Mouse (Mus musculus) 416B (cell line): ENCODE data around the gene Milr1.
A peak's percentile ranks its signal among the peaks of the same experiment; 100 is the strongest.
"Not testable (repeated sequence)": the region's sequence is repeated elsewhere in the genome, so short reads cannot be mapped to it uniquely, and the experiment has no call there.

Experiments used
- DNase-seq: peaks from one replicate; pipeline ENCODE4 v3.0.0; 2011; ENCODE audit warnings: low read depth

Milr1 gene

DNA sequence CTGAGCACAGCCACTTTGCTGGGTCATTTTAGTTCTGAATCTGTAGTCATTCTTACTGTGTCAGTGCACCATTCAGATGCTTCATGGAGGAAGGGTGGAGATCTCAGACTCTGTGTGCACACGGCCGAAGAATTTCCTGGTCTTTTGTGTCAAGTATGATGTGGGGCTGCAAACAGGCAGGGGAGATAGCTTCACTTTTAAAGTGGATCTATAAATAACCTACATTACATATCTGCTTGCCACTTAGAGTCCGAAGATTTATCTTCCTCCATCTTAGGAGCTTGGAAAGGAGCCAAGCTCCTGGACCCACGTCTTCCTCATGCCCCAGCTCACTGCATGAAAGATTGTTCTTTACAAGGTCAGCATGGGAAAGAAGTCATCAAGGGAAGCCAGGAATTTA lies 20.3 kb upstream of the Milr1 start:
- DNase-seq = peak; percentile 55

DNA sequence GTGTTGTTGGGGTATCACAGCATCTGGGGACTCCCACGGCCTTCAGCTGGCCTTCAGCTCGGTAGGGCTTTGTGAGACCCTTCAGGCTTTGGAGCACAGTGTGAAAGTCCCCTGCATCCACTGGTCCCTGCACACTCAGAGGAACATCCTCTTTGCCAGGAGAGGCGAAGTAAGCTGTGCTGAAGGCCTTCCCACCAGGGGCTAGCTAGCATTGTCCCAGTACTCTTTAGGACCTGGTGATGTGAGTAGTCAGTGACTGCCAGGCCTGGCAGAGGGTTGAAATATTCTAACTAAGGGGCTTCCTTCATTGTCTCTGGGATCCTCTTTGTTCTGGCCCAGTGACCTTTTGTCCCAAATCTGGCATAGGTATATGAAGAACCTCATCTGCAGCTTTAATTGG lies 14.4 kb upstream of the Milr1 start:
- no peak for DNase-seq

DNA sequence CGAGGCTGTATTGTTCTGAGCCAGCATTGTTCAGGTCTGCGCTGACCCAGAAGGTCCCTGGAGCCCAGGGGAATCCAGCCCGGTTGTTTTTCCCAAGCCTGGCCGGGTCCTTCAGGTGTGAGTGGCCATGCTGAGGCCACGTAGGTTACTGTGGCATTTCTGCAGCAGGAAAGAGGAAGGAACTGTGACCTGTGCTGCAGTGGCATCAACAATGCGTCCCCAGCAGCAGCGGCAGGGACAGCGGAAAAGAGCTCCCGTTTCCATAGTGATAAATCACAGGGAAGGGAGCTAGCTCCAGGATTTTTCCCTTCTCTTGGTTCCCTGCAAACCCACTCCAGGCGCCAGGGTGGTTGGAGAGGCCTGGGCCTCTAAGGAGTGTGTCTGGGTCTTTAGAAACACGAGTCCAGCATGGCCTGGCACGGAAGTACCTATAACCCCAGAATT lies 13.8 kb upstream of the Milr1 start:
- no peak for DNase-seq

DNA sequence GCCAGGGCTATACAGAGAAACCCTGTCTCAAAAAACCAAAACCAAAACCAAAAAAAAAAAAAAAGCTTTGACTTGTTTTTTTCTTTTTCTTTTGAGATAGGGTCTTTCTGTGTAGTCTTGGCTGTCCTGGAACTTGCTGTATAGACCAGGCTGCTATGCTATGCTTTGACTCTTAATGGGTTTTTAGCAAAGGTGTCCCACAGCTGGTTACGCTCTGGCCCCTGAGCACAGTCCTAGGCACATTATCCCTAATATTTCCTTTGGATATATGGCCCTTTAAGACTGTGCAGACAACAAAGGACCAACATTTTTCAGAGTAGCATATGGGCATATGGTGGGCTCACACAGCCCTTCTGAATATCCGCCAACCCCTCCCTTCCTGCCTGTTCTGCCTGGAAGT lies 11.9 kb upstream of the Milr1 start:
- DNase-seq = no peak

DNA sequence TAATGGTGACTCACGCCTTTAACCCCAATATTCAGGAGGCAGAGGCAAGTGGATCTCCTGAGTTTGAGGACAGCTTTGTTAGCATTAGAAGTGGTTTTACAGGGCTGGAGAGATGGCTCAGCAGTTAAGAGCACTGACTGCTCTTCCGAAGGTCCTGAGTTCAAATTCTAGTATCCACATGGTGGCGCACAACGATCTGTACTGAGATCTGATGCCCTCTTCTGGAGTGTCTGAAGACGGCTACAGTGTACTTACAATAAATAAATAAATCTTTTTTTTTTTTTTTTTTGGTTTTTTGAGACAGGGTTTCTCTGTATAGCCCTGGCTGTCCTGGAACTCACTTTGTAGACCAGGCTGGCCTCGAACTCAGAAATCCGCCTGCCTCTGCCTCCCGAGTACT lies 10.3 kb upstream of the Milr1 start:
- peak; percentile 37 for DNase-seq

DNA sequence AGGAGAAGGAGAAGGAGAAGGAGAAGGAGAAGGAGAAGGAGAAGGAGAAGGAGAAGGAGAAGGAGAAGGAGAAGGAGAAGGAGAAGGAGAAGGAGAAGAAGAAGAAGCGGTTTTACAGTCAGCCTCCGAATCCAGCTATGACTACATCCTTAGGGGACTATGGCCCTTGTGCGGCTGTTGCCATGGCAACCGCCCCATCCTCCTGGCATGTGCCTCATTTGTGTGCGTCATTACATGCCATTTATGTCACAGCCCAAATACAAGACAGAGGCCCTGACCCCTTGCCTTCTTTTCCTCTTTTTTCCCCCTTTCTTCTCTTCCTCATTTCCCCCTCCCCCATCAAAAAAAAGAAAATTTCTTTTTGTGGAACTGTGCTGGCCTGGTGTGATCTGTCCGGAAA lies 9.8 kb upstream of the Milr1 start:
- DNase-seq = no peak

DNA sequence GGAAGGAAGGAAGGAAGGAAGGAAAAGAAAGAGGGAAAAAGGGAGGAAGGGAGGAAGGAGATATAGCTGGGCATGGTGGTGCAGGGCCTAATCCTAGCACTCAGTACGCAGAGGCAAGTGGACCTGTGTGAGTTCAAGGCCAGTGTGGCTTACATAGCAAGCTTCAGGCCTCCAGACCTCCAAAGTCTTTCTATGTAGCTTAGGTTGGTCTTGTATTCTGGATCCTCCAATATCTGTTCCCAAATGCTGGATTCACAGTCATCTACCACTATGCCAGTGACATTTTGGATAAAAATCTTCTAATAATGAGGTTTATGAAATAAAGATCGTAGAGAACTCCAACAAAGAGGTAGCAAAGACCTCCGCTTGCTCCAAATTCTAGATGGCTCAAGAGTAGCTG lies 9.2 kb upstream of the Milr1 start:
- no peak for DNase-seq

DNA sequence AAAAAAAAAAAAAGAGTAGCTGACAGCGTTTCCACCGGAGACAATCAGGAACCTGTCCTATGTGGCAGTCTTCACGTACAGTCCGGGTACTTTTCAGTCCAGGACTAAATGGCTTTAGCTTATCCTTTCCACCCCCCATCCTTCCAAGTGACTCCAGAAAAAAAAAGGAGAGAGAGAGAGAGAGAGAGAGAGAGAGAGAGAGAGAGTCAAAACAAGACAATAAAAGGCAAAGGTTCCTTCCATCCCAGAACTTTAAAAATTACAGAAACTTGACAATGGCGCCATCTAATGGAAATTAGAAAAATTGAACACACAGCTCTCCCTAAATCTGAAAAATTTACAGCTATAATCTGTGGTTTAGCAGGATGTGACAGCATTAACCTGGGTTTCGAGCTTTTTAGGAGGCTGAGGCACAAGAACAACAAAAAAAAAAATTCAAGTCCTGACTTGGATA lies 8.6 kb upstream of the Milr1 start:
- peak; percentile 79 for DNase-seq

DNA sequence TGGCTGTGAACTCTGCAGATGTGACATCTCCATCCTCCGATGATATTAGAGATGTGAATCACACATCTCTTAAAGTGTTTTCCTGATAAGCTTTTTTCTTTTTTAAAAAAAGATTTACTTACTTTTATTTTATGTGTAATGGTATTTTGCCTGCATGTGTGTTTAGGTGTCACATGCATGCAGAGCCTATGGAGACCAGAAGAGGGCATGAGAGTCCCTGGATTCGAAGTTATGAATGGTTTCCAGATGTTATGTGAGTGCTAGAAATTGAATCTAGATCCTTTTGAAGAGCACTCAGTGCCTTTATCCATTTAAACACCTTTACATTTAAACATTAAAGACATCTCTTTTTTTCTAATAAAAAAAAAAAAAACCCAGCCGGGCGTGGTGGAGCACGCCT lies 6.1 kb upstream of the Milr1 start:
- DNase-seq = peak; percentile 64

DNA sequence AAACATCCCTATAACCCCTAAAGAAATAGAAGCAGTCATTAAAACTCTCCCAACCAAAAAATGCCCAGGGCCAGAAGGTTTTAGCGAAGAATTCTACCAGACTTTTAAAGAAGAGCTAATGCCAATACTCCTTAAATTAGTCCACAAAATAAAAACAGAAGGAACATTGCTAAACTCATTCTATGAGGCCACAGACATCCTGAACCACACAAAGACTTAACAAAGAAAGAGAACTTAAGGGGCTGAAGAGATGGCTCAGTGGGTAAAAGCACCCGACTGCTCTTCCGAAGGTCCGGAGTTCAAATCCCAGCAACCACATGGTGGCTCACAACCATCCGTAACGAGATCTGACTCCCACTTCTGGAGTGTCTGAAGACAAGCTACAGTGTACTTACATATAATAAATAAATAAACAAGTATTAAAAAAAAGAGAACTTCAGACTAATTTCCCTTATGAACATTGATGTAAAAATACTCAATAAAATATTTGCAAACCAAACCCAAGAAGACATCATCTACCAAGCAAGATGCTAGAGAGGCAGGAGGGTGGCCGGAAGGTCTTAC lies 1.4 kb upstream of the Milr1 start:
- not testable (repeated sequence) for DNase-seq

DNA sequence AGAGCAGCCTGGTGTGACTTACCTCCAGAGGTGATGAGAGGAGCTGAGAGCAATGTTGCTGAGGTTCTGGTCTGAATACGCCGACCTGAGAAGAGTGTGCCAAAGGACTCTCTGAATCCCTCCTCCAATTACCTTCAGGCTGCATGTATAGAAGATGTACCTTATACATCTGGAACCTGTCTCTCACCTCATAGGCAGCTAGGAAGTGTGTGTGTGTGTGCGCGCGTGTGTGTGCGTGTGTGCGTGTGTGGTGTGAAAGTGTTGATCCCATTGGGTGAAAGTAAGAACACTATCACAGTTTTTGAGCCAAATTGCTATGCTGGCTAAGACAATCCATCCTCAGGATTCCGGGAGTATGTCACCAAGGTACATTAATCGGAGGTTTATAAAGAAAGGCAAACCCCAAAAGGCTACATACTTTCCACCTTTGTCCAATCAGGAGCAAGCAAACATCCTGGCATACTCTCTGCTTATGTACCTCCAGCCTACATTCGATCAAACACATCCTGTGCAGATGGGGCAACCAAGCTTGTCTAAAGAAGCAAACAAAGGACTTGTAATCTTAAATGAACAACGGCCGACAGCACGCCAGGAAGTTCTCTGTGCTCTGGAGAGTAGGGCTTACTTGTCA lies 790 bp upstream of the Milr1 start, which contains the start of gene Pecam1:
TSS of gene Pecam1 (minus strand) at position 508 of the 631 bp plus-strand sequence.
- peak; percentile 80 for DNase-seq

DNA sequence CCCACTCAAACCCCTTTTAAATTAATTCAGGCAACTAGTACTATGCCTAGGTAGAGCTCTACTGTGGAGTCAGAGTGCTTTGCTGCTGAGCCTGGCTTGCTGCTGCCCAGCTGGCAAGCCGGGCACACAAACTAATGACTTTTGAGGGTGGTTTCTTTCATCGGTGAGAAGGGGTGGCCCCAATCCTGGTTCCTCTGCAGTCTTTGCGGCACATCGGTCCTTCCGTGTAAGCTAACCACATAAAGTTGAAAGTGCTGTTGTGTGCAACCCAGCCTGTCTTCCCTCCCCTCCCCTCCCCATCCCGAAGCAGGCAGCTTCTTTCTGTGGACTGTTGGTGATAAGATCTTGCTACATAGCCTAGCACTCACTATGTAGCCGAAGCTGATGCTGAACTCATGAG lies 1.1 kb downstream of the Milr1 start:
- peak; percentile 95 for DNase-seq

DNA sequence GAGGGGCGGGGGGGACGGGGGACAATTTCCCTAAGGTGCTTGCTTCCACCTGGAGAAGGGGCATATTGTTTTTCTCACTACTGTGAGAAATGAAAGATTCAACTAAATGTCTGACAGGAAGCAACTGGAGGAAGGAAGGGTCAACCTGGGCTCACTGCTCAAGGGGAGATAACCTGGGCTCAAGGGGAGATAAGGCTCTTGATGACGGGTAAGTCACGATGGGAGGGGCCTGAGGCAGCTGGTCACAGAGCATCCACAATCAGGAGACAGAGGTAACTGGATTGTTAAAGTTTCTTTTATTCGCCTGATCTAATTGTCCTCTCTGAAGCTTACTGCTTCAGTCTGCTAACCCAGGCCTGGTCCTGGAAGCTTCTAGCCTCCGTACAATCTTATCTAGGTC lies 2.3 kb downstream of the Milr1 start:
- no peak for DNase-seq

DNA sequence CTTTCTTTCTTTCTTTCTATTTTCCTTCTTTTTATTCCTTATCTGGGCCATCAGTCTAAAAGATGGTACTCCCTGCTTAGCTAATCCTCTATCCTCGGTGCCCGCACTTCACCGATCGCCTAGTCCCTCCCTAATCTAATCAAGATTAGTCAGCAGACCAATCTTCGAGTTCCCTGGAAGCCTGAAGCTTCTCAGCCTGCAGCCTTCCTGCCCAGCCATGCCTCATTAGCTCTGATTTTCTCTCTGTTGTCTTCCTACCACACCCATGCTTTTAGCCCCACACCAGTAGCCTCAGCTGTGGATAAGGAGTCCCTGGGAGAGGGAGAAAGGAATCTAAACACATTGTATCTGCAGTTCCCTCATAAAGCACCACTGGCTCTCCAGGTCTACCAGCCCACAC lies 4.6 kb downstream of the Milr1 start:
- DNase-seq = no peak

DNA sequence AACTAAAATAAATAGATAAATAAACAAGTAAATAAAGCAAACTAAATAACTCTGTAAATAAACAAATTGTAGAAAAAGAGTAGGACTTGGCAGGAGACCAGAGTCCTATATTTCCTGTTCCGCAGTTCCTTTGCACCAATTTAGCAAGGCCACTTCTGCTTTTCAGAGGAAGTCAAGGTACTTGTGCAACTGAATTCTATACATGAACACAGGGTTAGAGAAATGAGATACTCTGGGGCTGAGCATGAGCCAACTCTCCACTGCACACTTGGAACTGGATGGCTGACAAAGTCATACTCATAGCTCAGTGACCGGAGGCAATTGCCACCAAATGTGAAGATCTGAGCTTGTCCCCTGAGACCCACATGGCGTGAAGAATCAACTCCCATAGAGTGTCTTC lies 8.0 kb downstream of the Milr1 start:
- DNase-seq = peak; percentile 93

DNA sequence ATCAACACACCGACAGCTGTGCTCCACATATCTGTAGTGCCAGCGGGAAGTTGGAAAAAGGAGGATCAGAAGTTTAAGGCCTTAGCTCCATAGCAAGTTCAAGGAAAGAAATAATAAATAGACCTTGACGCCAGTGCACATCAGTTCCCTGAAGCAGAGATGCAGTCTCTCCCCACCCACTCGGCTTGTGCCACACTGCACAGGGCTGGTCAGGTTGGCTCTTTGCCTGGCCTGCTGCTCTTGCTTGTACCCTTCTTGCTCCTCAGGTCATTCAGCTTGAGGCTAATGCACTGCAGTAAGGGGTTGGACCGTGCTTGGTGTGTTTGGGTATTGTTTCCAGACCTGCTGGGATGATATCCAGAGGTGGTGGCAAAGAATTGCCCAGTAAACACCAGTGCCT lies 9.5 kb downstream of the Milr1 start:
- no peak for DNase-seq

DNA sequence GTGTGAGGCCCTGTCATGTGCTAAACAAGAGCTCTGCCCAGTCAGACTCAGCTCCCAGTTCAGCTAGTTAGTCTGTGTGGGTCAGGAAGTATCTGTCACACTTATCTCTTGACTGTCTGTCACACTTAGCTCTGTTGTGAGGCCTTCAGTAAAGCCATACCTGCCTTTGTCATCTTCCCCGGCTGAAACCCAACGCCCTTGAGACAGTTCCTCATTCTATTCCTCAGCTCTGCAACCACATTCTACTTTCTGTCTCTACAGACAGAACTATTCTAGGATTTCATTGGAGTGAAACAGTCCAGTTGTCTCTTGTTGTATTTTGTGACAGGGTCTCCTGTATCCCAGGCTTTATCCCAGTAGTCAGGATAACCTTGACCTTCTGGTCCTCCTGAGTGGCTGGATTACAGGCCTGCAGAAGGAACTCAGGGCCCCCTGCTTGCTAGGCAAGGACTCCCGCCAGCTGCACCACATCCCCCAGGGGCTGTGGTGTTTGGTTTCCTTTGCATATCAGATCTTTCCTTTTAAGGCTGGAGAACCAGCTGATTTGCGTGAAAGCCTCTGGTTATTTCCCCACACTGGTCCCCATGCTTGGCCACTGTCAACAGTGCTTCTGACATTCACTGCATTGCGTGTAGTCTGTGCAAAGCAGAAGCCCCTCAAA lies 11.2 kb downstream of the Milr1 start:
- peak; percentile 94 for DNase-seq

DNA sequence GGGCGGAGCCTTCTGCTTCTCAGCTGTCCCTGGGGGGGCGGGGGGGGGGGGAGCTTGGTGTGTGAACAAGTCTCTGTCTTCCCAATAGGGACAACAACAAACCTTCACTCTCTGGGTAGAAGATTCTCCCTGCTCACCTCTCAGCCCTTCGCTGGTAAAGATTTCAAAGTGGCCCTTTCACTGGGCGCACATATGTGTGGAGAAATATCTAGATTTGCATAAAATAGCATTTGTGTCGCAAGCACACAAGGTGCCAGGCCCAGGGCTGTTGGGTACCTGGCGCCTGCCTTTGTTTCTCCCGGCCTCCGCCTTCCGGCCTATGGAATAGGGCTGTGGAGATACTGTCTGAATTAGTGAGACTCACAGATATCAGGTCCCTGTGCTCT lies 11.8 kb downstream of the Milr1 start:
- DNase-seq = no peak

DNA sequence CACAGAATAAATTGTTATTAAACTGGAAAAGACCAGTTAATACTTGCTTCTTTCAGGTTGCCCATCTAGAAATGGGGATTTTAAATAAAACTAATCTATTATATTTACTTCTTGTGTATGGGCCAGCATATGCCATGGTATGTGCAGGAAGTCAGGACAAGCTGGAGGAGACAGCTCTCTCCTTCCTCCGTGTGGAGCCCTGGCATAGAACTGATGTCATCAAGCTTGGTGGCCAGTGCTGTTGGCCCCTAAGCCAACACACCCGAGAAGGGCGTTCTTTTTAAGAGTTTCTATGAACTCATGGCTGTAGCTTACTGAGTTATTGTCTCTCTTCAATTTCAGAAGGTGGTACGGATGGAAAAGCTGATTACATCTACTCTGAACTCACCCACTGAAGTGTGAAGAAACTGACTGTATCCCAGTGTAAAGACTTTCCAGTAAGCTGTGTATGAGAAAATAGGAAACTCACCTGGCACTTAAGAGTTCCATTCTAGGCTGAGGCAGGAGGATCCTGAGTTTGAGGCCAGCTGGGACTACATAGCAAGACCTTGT lies 15.7 kb downstream of the Milr1 start:
- DNase-seq = no peak

DNA sequence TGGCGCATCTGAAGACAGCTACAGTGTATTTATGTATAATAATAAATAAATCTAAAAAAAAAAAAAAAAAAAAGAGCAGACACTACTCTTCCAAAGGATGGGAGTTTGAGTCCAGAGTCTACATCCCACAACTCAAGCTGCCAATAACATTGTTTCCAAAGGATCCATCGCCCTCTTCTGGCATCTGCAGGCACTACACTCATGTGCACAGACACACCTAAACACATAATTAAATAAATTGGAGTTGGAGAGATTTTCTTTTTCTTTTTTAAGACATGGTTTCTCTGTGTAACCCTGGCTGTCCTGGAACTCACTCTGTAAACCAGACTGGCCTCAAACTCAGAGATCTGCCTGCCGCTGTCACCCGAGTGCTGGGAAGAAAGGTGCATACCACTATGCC lies 16.5 kb downstream of the Milr1 start:
- no peak for DNase-seq

DNA sequence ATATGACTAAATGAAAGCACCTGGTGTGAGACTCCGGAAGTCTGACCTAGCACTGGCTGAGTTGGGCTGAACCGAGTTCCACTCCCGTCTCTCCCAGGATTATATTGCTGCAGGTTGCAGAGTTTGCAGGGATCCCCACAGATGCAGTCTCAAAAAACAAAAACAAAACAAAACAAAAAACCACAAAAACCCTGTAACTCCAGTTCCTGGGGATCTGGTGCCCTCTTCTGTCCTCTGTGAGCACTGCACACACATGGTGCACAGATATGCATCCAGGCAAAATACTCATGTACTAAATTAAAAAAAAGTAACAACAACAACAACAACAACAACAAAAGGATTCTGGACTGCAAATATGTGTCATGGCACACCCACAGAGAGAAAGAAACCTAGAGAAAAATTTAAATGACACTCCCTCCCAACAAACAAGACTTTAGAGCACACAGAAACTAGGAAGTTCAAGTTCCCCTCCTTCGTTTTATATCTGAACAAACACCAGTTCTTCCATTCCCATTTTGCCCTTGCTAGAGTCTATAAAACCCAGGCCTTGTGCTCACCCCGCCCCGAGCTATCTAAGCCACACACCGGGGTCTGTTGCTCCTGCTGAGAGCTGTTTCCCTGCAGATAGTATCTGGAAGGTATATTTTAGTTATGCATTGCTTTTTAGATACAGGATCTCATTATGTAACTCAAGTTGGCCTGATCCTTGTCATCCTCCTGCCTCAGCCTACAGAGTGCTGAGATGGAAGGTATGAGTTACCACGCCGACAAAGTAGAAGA lies 19.4 kb downstream of the Milr1 start:
- peak; percentile 64 for DNase-seq

DNA sequence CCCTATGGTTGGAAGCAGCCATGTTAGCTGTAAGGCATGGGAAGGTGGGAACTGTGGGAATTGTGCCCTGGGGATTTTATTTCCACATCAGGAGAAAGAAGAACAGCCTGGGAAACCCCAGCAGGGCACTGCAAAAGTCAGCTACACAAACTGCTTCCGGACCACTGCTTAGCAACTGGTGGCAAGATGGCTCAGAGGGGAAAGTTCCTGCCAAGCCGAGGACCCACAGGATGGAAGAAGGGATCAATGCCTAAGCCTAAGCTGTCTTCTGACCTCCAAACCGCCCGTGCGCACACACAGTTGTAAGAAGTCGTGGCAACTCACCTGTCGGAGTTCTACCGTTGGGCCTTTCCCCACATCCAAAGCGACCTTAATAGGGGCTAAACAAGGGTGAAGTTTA lies 22.0 kb downstream of the Milr1 start:
- DNase-seq = no peak

DNA sequence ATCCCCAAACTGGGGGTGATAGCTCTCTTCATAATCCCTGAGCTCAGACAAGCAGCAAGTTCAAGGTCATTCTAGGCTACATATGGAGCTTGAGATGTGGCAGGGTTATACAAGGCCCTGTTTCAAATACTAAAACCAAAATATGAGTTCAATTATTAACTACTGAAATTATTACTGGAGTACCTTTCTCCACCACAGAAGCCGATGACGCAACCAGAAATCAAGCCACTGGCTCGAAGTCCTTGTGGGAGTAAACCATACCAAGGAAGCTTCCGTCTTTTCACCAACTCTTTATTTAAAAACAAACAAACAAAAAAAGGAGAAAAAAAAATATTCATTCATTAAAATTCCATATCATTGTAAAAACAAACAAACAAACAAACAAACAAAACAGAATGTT lies 25.9 kb downstream of the Milr1 start:
- peak; percentile 51 for DNase-seq
